Mouse (Mus musculus): Measurements from ENCODE around the gene Spns1.

GRCm38 (mm10) chr7:126408686-126409085 lies 31.4 kb upstream of the Spns1 start:
- no peak for TF ChIP-seq CTCF (IDR thresholded peaks at IDR 0.05; ENCODE audit: borderline replicate concordance, insufficient read depth, low read length)
- no peak for TF ChIP-seq POLR2A (IDR thresholded peaks at IDR 0.05; ENCODE audit: low read depth, low read length)
